Comparison of ENCODE assay signal across 23 mouse cellular contexts in the genomic region with DNA sequence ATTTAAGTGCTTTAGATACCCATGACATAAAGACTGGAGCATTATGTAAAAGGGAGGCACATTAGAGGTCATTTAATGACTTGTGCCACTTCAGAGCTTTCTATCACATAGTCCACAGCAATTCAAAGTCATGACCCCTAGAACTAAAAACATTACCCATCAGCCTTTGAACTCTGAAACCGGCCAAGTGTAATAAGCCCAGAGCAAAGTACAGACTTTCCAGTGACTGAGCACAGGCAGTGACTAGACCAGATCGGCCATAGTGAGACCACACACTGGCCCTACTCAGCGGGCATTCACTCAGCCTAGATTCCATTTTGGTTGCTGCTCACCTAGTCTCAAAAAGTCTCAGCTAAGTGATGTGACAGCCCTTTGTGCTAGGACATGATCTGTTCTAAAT.
DNase-seq lines count a peak whose midpoint lies in the region; ATAC-seq and TF ChIP-seq lines count a peak whose summit lies in the region.
"Had no signal": no experiment of that assay in that cellular context is flagged by ENCODE, and none has a peak within 500 bp of the region (broad histone marks: within the 10 kb centered on the region; RNA-seq: fewer than 3 reads in every experiment).

No protein-coding gene starts in this region.

- ATAC-seq in liver, embryonic 14.5 days (ENCODE audit: insufficient read depth): peak; percentile 50; the same call in 1 of the 2 replicates
- ATAC-seq in kidney, embryonic 14.5 days (ENCODE audit: low FRiP score, low TSS enrichment): peak; percentile 75
- no peak for ATAC-seq in forebrain, embryonic 15.5 days (replicated peaks)
- ATAC-seq: forebrain, embryonic 14.5 days; inflammation-experienced regulatory T-cells, adult 6 months; midbrain, embryonic 16.5 days had no signal

- TF ChIP-seq EP300 in liver, embryonic 14.5 days (IDR thresholded peaks at IDR 0.05; ENCODE audit: low read depth): no peak

- H3K4me1 ChIP-seq in liver, embryonic 14.5 days (replicated peaks; ENCODE audit: control insufficient read depth in 2 of 2, insufficient read depth in 2 of 2, low read length in 1 of 2): peaks cover 0 to 5% of the 10 kb centered on the region in 2 experiments; a peak in 3 of 4 replicates
- H3K4me1 ChIP-seq in kidney, embryonic 14.5 days (ENCODE audit: control insufficient read depth, insufficient read depth, low read length): no peaks in the 10 kb centered on the region
- H3K4me1 ChIP-seq in forebrain, embryonic 15.5 days: no peaks in the 10 kb centered on the region
- H3K4me1 ChIP-seq: hindbrain, embryonic 12.5 days; neural tube, embryonic 15.5 days had no signal

- no peak overlapping the region for H3K27ac ChIP-seq in liver, embryonic 14.5 days
- H3K27ac ChIP-seq in kidney, embryonic 14.5 days (ENCODE audit: low read depth, low read length): no peak overlapping the region; the same call in 1 of the 2 replicates
- H3K27ac ChIP-seq in forebrain, embryonic 15.5 days (replicated peaks): no peak overlapping the region
- H3K27ac ChIP-seq: hindbrain, embryonic 12.5 days; left cerebral cortex, adult 2 months; neural tube, embryonic 15.5 days had no signal

- H3K4me2 ChIP-seq in liver, embryonic 14.5 days (ENCODE audit: low read depth): no peak overlapping the region
- no peak overlapping the region for H3K4me2 ChIP-seq in kidney, embryonic 14.5 days (replicated peaks; ENCODE audit: low read depth, low read length)
- H3K4me2 ChIP-seq in forebrain, embryonic 15.5 days (replicated peaks): no peak overlapping the region
- H3K4me2 ChIP-seq: heart, embryonic 11.5 days; hindbrain, embryonic 12.5 days; lung, embryonic 14.5 days; neural tube, embryonic 15.5 days had no signal

- peak in 1 of 3 experiments; percentile 23 for DNase-seq in liver, embryonic 14.5 days (ENCODE audit: low read depth in 3 of 3, low spot score in 3 of 3)
- DNase-seq in liver: no peak
- DNase-seq in kidney, postnatal 36 days: peak; percentile 67 to 91
- DNase-seq in lung, postnatal 25 days (ENCODE audit: low spot score): no peak
- no peak for DNase-seq in urinary bladder, postnatal 4 days (ENCODE audit: low spot score in 2 of 2)
- DNase-seq: cerebellum, adult 9-10 months; heart, postnatal 10 days; layer of hippocampus, adult 9-11 months; lung, embryonic 14.5 days; lung, postnatal 4 days; right cerebral cortex, postnatal 14 days; thymus, adult 18-20 months; thymus, postnatal 4 days had no signal

- no peaks in the 10 kb centered on the region for H3K9me3 ChIP-seq in liver, embryonic 14.5 days (ENCODE audit: control insufficient read depth, low read length)
- no peaks in the 10 kb centered on the region for H3K9me3 ChIP-seq in kidney, embryonic 14.5 days (ENCODE audit: control insufficient read depth, low read length)
- no peaks in the 10 kb centered on the region for H3K9me3 ChIP-seq in forebrain, embryonic 15.5 days
- H3K9me3 ChIP-seq: hindbrain, embryonic 12.5 days; neural tube, embryonic 15.5 days had no signal

- no peak overlapping the region for H3K4me3 ChIP-seq in liver, embryonic 14.5 days (ENCODE audit: insufficient read depth in 1 of 2, low read depth in 2 of 2, low read length in 2 of 2)
- H3K4me3 ChIP-seq in kidney, embryonic 14.5 days (ENCODE audit: low read length): no peak overlapping the region
- H3K4me3 ChIP-seq in forebrain, embryonic 15.5 days: no peak overlapping the region
- H3K4me3 ChIP-seq: hindbrain, embryonic 12.5 days; left cerebral cortex, adult 2 months; neural tube, embryonic 15.5 days had no signal

- H3K9ac ChIP-seq in liver, embryonic 14.5 days (replicated peaks): no peak overlapping the region
- no peak overlapping the region for H3K9ac ChIP-seq in kidney, embryonic 14.5 days (ENCODE audit: low read depth, low read length)
- no peak overlapping the region for H3K9ac ChIP-seq in forebrain, embryonic 15.5 days (replicated peaks)
- H3K9ac ChIP-seq: hindbrain, embryonic 12.5 days; lung, embryonic 14.5 days; neural tube, embryonic 15.5 days had no signal

- no peaks in the 10 kb centered on the region for H3K36me3 ChIP-seq in liver, embryonic 14.5 days (replicated peaks; ENCODE audit: control insufficient read depth, insufficient read depth, low read depth)
- no peaks in the 10 kb centered on the region for H3K36me3 ChIP-seq in kidney, embryonic 14.5 days (ENCODE audit: control insufficient read depth, insufficient read depth, low read length)
- H3K36me3 ChIP-seq in forebrain, embryonic 15.5 days: no peaks in the 10 kb centered on the region
- H3K36me3 ChIP-seq: hindbrain, embryonic 12.5 days; neural tube, embryonic 15.5 days had no signal

- no peak for TF ChIP-seq CTCF in liver, embryonic 14.5 days (IDR thresholded peaks at IDR 0.05; ENCODE audit: low read depth)

- H3K27me3 ChIP-seq in liver, embryonic 14.5 days (ENCODE audit: control insufficient read depth, insufficient read depth, low read length): no peaks in the 10 kb centered on the region
- H3K27me3 ChIP-seq in kidney, embryonic 14.5 days (ENCODE audit: control insufficient read depth, insufficient read depth, low read length): no peaks in the 10 kb centered on the region
- no peaks in the 10 kb centered on the region for H3K27me3 ChIP-seq in forebrain, embryonic 15.5 days
- H3K27me3 ChIP-seq: CH12.LX; hindbrain, embryonic 12.5 days; neural tube, embryonic 15.5 days had no signal

- 79% methylated on average over 3 of the region's 3 CpGs for WGBS in liver, embryonic 14.5 days (ENCODE audit: insufficient replicate concordance)
- WGBS in kidney, embryonic 14.5 days: 34% methylated on average over 3 of the region's 3 CpGs
- WGBS in forebrain, embryonic 15.5 days: 86% methylated on average over 3 of the region's 3 CpGs

Comparison
In these comparisons a context has a peak if more than half of its experiments do, and no peak if none do; other contexts are left out.
1. DNase-seq: peak in kidney, postnatal 36 days (2 of 2); none in liver (single experiment), lung, postnatal 25 days (single experiment) and urinary bladder, postnatal 4 days (0 of 2).